Mouse (Mus musculus) limb, embryonic 15.5 days (tissue): ENCODE results near the gene Arid1b. TPM values are rescaled to one million over a fixed set of nuclear protein-coding genes. Genes with fewer than 3 reads are reported as not detected.

ENCODE experiments used
- ATAC-seq: fragments of 200-750 bp; cut with Nextera tagmentation; 2 replicates; pipeline ENCODE4 v1.8.0; 2017; ENCODE audit warnings: low read depth, moderate TSS enrichment; ENCODE audit not compliant: insufficient number of reproducible peaks, low FRiP score, low TSS enrichment
- H3K27ac ChIP-seq: fragments of 300-500 bp; sonication (generic); 2 replicates; pipeline ENCODE4 v1.5.1; 2015; ENCODE audit warnings: moderate library complexity, mild to moderate bottlenecking, inconsistent platforms
- H3K27me3 ChIP-seq: fragments of 300-500 bp; sonication (generic); 2 replicates; pipeline ENCODE4 v1.6.1; 2015; ENCODE audit warnings: inconsistent platforms
- H3K36me3 ChIP-seq: fragments of 300-500 bp; sonication (generic); 2 replicates; pipeline ENCODE4 v1.6.1; 2015; ENCODE audit warnings: inconsistent platforms
- H3K4me1 ChIP-seq: fragments of 300-500 bp; sonication (generic); 2 replicates; pipeline ENCODE4 v1.6.1; 2015; ENCODE audit warnings: inconsistent platforms
- H3K4me2 ChIP-seq: fragments of 300-500 bp; sonication (generic); 2 replicates; pipeline ENCODE4 v1.6.1; 2015; ENCODE audit warnings: mild to moderate bottlenecking, inconsistent platforms
- H3K4me3 ChIP-seq: fragments of 300-500 bp; sonication (generic); 2 replicates; pipeline ENCODE4 v1.5.1; 2015; ENCODE audit warnings: mild to moderate bottlenecking, inconsistent platforms
- H3K9ac ChIP-seq: fragments of 300-500 bp; sonication (generic); 2 replicates; pipeline ENCODE4 v1.6.1; 2015; ENCODE audit warnings: inconsistent platforms
- H3K9me3 ChIP-seq: fragments of 300-500 bp; sonication (generic); 2 replicates; pipeline ENCODE4 v1.6.1; 2016; ENCODE audit warnings: inconsistent platforms
- WGBS: fragments of 180-500 bp; shearing (Covaris S2); methylation state at CpG from one replicate; pipeline ENCODE4 v1.1.7; 2015; 5-methylcytosine and 5-hydroxymethylcytosine counted together
- polyA plus RNA-seq: library from polyadenylated mRNA; unstranded; fragments of >200 nt; fragmentation: Nextera tagmentation; extraction: Ambion mirVana; gene quantifications from 2 replicates; pipeline ENCODE4 v1.2.1, GENCODE M21; 2015

The Arid1b gene
- polyA plus RNA-seq, 1 experiment from 2014 or later, result 11.4 TPM

GRCm38 (mm10) chr17:5153461-5153860 is 159.3 kb downstream of the Arid1b start:
- peaks cover 17% of the 10 kb centered on the region for H3K4me1 ChIP-seq
- WGBS, result 79% methylated on average over 2 of the region's 2 CpGs
- H3K9me3 ChIP-seq, result no peaks in the 10 kb centered on the region
- H3K36me3 ChIP-seq, result no peaks in the 10 kb centered on the region
- no peak overlapping the region for H3K4me3 ChIP-seq
- no peak overlapping the region for H3K4me2 ChIP-seq
- no peak overlapping the region for H3K9ac ChIP-seq
- H3K27me3 ChIP-seq, result no peaks in the 10 kb centered on the region
- ATAC-seq, result no peak
- H3K27ac ChIP-seq, result no peak overlapping the region

- Histone ChIP-seq H3K4me1 (peaks cover 17% of the 10 kb centered on the region), H3K27me3 (no peaks in the 10 kb centered on the region), H3K36me3 (no peaks in the 10 kb centered on the region), H3K9ac (no peak overlapping the region), H3K27ac (no peak overlapping the region), H3K4me2 (no peak overlapping the region), H3K4me3 (no peak overlapping the region), H3K9me3 (no peaks in the 10 kb centered on the region)
- no peak for ATAC-seq
- WGBS, result 74% methylated on average over 6 of the region's 6 CpGs
Measured at GRCm38 (mm10) chr17:5154322-5154721, 160.2 kb downstream of the Arid1b start.

- Histone ChIP-seq H3K27ac (no peak overlapping the region), H3K4me3 (no peak overlapping the region), H3K9me3 (no peaks in the 10 kb centered on the region), H3K4me1 (0 out of 2 replicates have a peak, but pooled peaks cover 9% of the 10 kb centered on the region), H3K4me2 (no peak overlapping the region), H3K27me3 (no peaks in the 10 kb centered on the region), H3K9ac (no peak overlapping the region), H3K36me3 (no peaks in the 10 kb centered on the region; the same call in 1 of the 2 replicates)
- WGBS, result 67% methylated on average over 7 of the region's 7 CpGs
- ATAC-seq, result no peak
Measured at GRCm38 (mm10) chr17:5157609-5158008, 163.5 kb downstream of the Arid1b start.

GRCm38 (mm10) chr17:5162525-5162924 is 168.4 kb downstream of the Arid1b start:
- Histone ChIP-seq H3K4me2 (no peak overlapping the region), H3K27me3 (no peaks in the 10 kb centered on the region), H3K36me3 (no peaks in the 10 kb centered on the region; the same call in 1 of the 2 replicates), H3K27ac (no peak overlapping the region), H3K4me1 (peaks cover 11% of the 10 kb centered on the region; the same call in 1 of the 2 replicates), H3K9me3 (no peaks in the 10 kb centered on the region), H3K4me3 (no peak overlapping the region), H3K9ac (no peak overlapping the region)
- ATAC-seq, result no peak
- 50% methylated on average over 2 of the region's 2 CpGs for WGBS

GRCm38 (mm10) chr17:5163251-5163826 is 169.2 kb downstream of the Arid1b start:
- Histone ChIP-seq H3K9ac (no peak overlapping the region), H3K4me1 (peaks cover 10% of the 10 kb centered on the region; the same call in 1 of the 2 replicates), H3K4me2 (no peak overlapping the region), H3K27ac (no peak overlapping the region), H3K27me3 (no peaks in the 10 kb centered on the region), H3K4me3 (no peak overlapping the region), H3K36me3 (no peaks in the 10 kb centered on the region; the same call in 1 of the 2 replicates), H3K9me3 (no peaks in the 10 kb centered on the region)
- no peak for ATAC-seq
- 76% methylated on average over 7 of the region's 7 CpGs for WGBS

- H3K36me3 ChIP-seq, result no peaks in the 10 kb centered on the region
- no peaks in the 10 kb centered on the region for H3K27me3 ChIP-seq
Measured at GRCm38 (mm10) chr17:5164794-5165193, 170.7 kb downstream of the Arid1b start.

GRCm38 (mm10) chr17:5165201-5165825 is 171.2 kb downstream of the Arid1b start:
- no peak overlapping the region for H3K4me3 ChIP-seq
- H3K4me2 ChIP-seq, result no peak overlapping the region
- WGBS, result 76% methylated on average over 15 of the region's 15 CpGs
- H3K9ac ChIP-seq, result no peak overlapping the region
- no peak for ATAC-seq
- no peaks in the 10 kb centered on the region for H3K27me3 ChIP-seq
- H3K4me1 ChIP-seq, result peaks cover 15% of the 10 kb centered on the region; the same call in 1 of the 2 replicates
- H3K36me3 ChIP-seq, result no peaks in the 10 kb centered on the region
- H3K27ac ChIP-seq, result no peak overlapping the region
- no peaks in the 10 kb centered on the region for H3K9me3 ChIP-seq

More at GRCm38 (mm10) chr17:5164794-5165193, 170.7 kb downstream of the Arid1b start:
- no peak overlapping the region for H3K4me3 ChIP-seq
- H3K27ac ChIP-seq, result no peak overlapping the region
- no peak overlapping the region for H3K9ac ChIP-seq
- H3K9me3 ChIP-seq, result no peaks in the 10 kb centered on the region
- ATAC-seq, result no peak
- H3K4me1 ChIP-seq, result peaks cover 13% of the 10 kb centered on the region; the same call in 1 of the 2 replicates
- H3K4me2 ChIP-seq, result no peak overlapping the region
- 87% methylated on average over 4 of the region's 4 CpGs for WGBS

GRCm38 (mm10) chr17:5166175-5166574 is 172.0 kb downstream of the Arid1b start:
- no peak for ATAC-seq
- H3K27ac ChIP-seq, result no peak overlapping the region
- H3K9ac ChIP-seq, result no peak overlapping the region
- peaks cover 15% of the 10 kb centered on the region; the same call in 1 of the 2 replicates for H3K4me1 ChIP-seq
- no peak overlapping the region for H3K4me2 ChIP-seq
- WGBS, result 75% methylated on average over 4 of the region's 4 CpGs
- H3K9me3 ChIP-seq, result no peaks in the 10 kb centered on the region
- no peaks in the 10 kb centered on the region for H3K27me3 ChIP-seq
- H3K4me3 ChIP-seq, result no peak overlapping the region
- H3K36me3 ChIP-seq, result no peaks in the 10 kb centered on the region

- 68% methylated on average over 7 of the region's 7 CpGs for WGBS
- Histone ChIP-seq H3K27me3 (no peaks in the 10 kb centered on the region), H3K9ac (no peak overlapping the region), H3K27ac (no peak overlapping the region), H3K4me2 (no peak overlapping the region), H3K36me3 (no peaks in the 10 kb centered on the region), H3K9me3 (no peaks in the 10 kb centered on the region), H3K4me1 (peaks cover 18% of the 10 kb centered on the region; the same call in 1 of the 2 replicates), H3K4me3 (no peak overlapping the region)
- no peak for ATAC-seq
Measured at GRCm38 (mm10) chr17:5168046-5168445, 173.9 kb downstream of the Arid1b start.

GRCm38 (mm10) chr17:5168640-5169039 is 174.5 kb downstream of the Arid1b start:
- 91% methylated on average over 7 of the region's 7 CpGs for WGBS
- Histone ChIP-seq H3K4me2 (no peak overlapping the region), H3K36me3 (no peaks in the 10 kb centered on the region), H3K9ac (no peak overlapping the region), H3K9me3 (no peaks in the 10 kb centered on the region), H3K27ac (no peak overlapping the region), H3K4me1 (peaks cover 14% of the 10 kb centered on the region; the same call in 1 of the 2 replicates), H3K27me3 (no peaks in the 10 kb centered on the region), H3K4me3 (no peak overlapping the region)
- ATAC-seq, result no peak

- H3K4me1 ChIP-seq, result peaks cover 18% of the 10 kb centered on the region; the same call in 1 of the 2 replicates
- H3K27me3 ChIP-seq, result no peaks in the 10 kb centered on the region
- H3K36me3 ChIP-seq, result no peaks in the 10 kb centered on the region
- no peak overlapping the region for H3K4me3 ChIP-seq
- H3K27ac ChIP-seq, result no peak overlapping the region
- H3K4me2 ChIP-seq, result no peak overlapping the region
- WGBS, result 91% methylated on average over 12 of the region's 12 CpGs
- ATAC-seq, result no peak
- no peaks in the 10 kb centered on the region for H3K9me3 ChIP-seq
- no peak overlapping the region for H3K9ac ChIP-seq
Measured at GRCm38 (mm10) chr17:5170321-5170720, 176.2 kb downstream of the Arid1b start.

GRCm38 (mm10) chr17:5171467-5171866 is 177.3 kb downstream of the Arid1b start:
- H3K9ac ChIP-seq, result no peak overlapping the region
- no peaks in the 10 kb centered on the region for H3K36me3 ChIP-seq
- no peak for ATAC-seq
- H3K27me3 ChIP-seq, result no peaks in the 10 kb centered on the region
- no peak overlapping the region for H3K27ac ChIP-seq
- WGBS, result 88% methylated on average over 5 of the region's 5 CpGs
- no peak overlapping the region for H3K4me2 ChIP-seq
- H3K4me3 ChIP-seq, result no peak overlapping the region
- peaks cover 25% of the 10 kb centered on the region for H3K4me1 ChIP-seq
- H3K9me3 ChIP-seq, result no peaks in the 10 kb centered on the region
